Comparison of ENCODE assay signal across 8 mouse cellular contexts in genomic region chr4:153377981-153378380, GRCm38 (mm10).
A peak's percentile ranks its signal among the peaks of the same experiment; 100 is the strongest.
DNase-seq lines count a peak whose midpoint lies in the region; ATAC-seq lines count a peak whose summit lies in the region.

No protein-coding gene starts in this region.

- ATAC-seq in frontal cortex, adult (ENCODE audit: low TSS enrichment), result peak; percentile 48; the same call in 1 of the 2 replicates

- peak; percentile 7 for DNase-seq in kidney, adult 18-20 months
- DNase-seq in kidney, adult 11 months, result no peak
- peak; percentile 61 to 64 for DNase-seq in cerebellum, postnatal 14 days
- DNase-seq in layer of hippocampus, postnatal 10 days (ENCODE audit: low spot score in 2 of 2), result peak; percentile 50 to 68
- DNase-seq in right cerebral cortex, postnatal 14 days, result peak; percentile 57
- no peak for DNase-seq in thymus, postnatal 10 days (ENCODE audit: low spot score in 2 of 2)
- DNase-seq in B cell, adult 2 months, result no peak

Comparison
In these comparisons a context has a peak if more than half of its experiments do, and no peak if none do; other contexts are left out.
1. DNase-seq: peak in kidney, adult 18-20 months (single experiment), cerebellum, postnatal 14 days (2 of 2), layer of hippocampus, postnatal 10 days (2 of 2) and right cerebral cortex, postnatal 14 days (single experiment); none in kidney, adult 11 months (single experiment), thymus, postnatal 10 days (0 of 2) and B cell, adult 2 months (0 of 2).